Mouse (Mus musculus): ENCODE results near the gene 1700001J03Rik. TPM values are rescaled to one million over a fixed set of nuclear protein-coding genes. Genes with fewer than 3 reads are reported as not detected.
"Not testable (repeated sequence)": the region's sequence is repeated elsewhere in the genome, so short reads cannot be mapped to it uniquely, and the experiment has no call there.

1700001J03Rik gene
- total RNA-seq (2021) = under 1 TPM; 0.65 to 0.87 TPM
- long read RNA-seq, experiment 1 = 0 reads
- long read RNA-seq, experiment 2, partial matches to known transcripts = 0 of 1 reads
- long read RNA-seq, experiment 2, other reads (novel, unspliced or antisense) = 1 of 1 reads

DNA sequence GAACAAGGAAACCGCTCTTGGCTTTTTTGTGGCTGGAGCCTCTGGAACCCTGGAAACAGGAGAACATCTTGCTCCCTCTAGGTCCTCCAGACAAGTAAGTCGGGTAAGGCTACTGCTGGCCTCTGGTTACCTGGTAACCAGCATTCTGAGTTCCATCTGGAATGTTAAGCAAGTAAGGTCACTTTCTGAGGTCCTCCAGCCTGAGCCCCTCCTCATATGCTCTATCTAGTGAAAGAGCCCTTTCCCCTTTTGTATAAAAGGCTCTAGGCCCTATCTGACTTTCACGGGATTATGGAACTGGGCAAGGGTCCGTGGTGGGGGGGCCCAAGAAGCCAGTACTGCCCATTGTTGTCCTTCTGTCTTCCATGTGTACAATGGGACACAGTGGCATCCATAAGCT lies at the start of gene 1700001J03Rik:
Gene 1700001J03Rik (minus strand): TSS at position 101 of the 400 bp plus-strand sequence.
- not testable (repeated sequence) for DNase-seq

DNA sequence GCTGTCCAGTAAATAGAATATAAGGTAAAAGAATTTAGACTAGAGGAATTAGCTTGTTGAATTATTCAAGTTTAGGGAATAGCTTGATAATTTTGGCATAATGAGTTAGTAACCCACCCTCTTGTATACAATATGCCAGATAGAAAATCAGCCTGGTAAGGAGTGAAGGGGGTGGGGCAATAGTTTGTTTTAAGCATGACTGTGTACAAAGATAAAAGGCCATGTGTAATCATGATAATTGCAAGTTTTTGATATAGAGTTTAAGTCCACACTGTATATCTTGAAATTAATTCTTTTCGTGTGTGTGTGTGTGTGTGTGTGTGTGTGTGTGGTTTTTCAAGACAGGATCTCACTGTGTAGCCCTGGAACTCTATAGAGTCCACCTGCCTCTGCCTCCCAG lies 49.2 kb upstream of the 1700001J03Rik start:
- DNase-seq = no peak

- no peak for DNase-seq
Measured at GRCm38 (mm10) chr5:146232816-146233215, 47.7 kb upstream of the 1700001J03Rik start.

DNA sequence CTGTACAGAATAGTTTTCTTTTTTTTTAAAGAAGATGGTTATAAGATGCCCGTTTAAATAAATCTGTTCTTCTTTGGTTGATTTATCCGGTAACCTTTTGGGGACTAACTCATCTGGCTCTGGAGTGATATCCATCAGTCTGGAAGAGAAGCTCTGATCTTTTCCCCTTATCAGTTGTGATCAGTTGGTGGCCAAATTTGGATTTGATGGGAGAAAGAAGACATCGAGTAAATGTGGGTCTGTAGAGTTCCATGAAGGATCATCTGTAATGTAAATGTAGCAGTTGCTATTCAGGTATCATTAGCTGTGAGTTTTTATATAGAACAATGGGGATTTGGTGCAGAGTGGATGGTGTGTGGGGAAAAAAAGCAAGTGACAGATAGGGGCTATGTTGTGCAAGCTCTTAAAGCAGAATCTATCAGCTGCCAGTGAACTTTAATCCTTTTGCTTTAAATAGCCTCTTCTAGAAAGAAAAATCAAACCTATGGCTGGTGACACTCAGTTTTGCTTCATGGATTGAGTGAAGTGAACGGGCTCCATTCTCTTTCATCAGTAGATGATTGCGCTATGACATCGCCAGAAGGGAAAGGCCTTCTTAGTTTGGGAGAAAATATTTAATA lies 47.1 kb upstream of the 1700001J03Rik start:
- no peak for DNase-seq

DNA sequence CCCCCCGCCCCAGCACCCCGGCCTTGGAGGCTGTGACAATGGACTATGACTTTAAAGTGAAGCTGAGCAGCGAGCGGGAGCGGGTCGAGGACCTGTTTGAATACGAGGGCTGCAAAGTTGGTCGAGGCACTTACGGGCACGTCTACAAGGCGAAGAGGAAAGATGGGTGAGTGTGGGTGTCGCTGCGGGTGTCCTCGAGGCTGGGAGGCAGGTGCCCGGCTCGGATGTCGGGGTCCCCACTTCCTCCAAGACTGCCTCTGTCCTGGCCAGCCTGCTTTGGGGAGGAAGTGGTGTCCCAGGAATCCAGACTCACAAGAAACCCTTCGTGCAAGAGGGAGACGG lies 46.5 kb upstream of the 1700001J03Rik start:
- peak; percentile 14 for DNase-seq

- DNase-seq = peak; percentile 91
Measured at GRCm38 (mm10) chr5:146230864-146231654, 46.0 kb upstream of the 1700001J03Rik start, which contains the start of gene Cdk8. Gene Cdk8, plus strand, starts transcription at chr5:146231230.

DNA sequence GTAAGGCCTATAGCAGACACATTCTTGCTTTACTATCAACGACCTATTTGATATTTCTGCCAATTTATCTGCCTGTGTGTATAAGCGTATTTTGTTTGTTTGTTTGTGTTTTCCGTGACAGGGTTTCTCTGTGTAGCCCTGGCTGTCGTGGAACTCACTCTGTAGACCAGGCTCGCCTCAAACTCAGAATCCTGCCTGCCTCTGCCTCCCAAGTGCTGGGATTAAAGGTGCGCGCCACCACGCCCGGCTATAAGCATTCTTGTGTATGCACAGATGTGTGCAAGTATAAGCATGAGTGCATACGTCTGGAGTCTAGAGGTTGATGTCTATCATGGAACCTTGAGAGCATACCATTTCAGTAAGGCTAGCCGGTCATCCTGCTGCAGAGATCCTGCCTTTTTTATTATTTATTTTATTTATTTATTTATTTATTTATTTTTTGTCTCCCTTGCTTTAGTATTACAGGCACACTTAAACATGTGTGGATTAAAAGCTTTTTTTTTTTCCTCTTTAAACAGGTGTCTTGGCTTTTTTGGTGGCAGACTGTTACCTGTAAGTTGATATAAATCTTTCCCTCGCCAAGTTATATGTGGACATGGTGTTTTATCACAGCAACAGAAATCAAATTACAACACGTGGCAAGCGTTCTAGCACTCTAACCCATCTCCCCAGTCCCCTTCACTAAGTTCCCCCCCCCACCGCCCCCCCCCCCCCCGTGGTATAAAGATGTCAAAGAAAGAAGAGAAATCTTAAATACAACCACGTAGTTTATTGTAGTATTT lies 45.0 kb upstream of the 1700001J03Rik start:
- DNase-seq = no peak

GRCm38 (mm10) chr5:146227496-146227895 lies 42.4 kb upstream of the 1700001J03Rik start:
- DNase-seq = no peak

DNA sequence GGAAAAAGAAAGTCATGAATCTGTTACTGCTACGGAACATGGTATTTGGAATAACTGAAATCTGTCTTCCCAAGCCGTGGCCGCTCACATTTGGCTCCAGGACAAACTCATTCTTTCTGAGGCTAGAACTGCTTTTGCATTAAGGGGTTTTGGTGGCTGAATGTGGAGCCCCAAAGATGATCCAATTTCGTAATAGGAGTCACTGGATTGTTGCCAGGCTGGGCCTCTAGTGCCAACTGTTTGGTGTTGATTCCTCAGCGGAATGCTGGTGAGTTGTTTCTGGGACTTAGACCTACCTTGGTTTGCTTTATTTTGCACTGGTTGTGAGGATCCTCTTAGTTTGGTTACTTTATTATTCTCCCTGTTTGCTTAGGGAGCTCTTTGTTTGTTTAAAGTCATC lies 38.7 kb upstream of the 1700001J03Rik start:
- DNase-seq = peak; percentile 51

DNA sequence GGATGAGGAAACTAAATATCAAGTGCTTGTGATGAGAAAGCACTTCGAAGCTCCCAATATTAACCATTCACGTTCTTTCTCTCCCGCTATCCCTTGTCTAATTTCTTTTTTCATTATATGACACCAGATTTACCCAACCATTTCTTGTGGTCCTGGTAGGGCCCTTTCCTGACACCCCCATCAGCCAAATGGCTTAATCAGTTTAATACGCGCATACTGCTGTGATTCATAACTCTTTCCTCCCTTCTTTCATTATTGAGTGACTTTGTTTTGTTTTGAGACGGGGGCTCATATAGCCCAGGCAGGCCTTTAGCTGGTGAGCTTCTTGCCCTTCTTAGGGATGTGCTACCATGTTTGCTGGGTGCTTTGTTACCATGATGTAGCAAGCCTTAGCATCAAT lies 36.6 kb upstream of the 1700001J03Rik start:
- DNase-seq = no peak

- DNase-seq = peak; percentile 90
Measured at GRCm38 (mm10) chr5:146220879-146221714, 36.0 kb upstream of the 1700001J03Rik start, which contains the start of gene Rnf6. Gene Rnf6, minus strand, starts transcription at chr5:146221555.

GRCm38 (mm10) chr5:146220501-146220878 lies 35.4 kb upstream of the 1700001J03Rik start:
- DNase-seq = no peak

GRCm38 (mm10) chr5:146205537-146205936 lies 20.4 kb upstream of the 1700001J03Rik start:
- DNase-seq = no peak

DNA sequence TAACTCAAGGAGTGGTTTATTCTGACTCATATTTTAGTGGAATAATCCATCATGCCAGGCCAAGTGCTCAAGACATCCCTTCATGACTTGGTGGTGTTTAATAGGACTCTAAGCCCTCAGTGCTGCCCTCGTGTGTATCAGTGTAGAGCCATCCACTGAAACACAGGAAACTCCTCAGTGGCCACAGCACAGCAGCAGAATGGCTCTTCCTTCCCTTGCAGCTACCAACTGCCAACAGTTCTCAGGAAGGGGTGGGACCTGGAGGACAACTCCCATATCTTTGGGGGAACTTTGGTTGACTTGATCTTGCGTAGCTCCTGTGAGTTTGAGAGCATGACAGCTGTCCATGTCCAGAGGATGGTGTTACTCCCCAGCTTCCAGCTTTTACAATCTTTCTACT lies 18.8 kb upstream of the 1700001J03Rik start:
- DNase-seq = no peak

GRCm38 (mm10) chr5:146200580-146200979 lies 15.5 kb upstream of the 1700001J03Rik start:
- no peak for DNase-seq

DNA sequence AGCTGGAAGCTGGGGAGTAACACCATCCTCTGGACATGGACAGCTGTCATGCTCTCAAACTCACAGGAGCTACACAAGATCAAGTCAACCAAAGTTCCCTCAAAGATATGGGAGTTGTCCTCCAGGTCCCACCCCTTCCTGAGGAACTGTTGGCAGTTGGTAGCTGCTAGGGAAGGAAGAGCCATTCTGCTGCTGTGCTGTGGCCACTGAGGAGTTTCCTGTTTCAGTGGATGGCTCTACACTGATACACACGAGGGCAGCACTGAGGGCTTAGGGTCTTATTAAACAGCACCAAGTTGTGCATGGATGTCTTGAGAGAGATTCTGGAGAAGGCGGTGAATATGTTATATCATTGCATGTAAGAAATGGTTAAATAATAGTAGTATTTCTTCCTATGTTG lies 14.4 kb upstream of the 1700001J03Rik start:
- DNase-seq = no peak

DNA sequence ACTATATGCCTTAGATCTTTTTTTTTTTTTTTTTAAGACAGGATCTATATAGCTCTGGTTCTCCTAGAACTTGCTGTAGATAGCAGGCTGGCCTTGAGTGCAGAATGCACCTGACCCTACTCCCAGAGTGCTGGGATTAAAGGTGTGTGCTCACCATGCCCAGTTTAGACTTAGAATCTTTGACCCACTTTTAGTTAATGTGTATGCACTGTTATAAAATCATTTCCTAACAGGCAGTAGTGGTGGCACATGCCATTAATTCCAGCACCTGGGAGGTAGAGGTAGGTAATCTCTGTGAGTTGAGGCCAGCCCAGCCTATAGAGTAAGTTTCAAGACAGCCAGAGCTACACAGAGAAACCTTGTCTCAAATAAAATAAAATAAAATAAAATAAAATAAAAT lies 14.0 kb upstream of the 1700001J03Rik start:
- DNase-seq = no peak

DNA sequence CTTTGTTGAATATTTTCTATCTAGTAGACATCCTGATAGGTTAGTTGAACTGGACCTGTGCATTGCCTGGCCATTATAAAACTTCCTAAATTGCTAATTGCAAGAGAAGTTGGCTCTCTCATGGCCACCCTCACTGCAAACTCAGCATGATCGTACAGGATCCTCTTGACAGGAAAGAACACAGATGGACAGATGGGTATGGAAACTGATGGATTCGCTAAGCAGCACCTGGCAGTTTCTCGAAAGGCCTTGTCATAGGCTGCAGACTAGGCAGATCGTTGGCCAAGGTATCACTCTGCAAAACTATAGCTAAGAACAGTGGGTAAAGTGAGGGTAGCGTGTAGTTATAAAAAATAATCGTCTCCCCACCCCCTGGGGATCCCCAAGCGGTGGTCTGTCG lies 8.3 kb upstream of the 1700001J03Rik start:
- no peak for DNase-seq

- no peak for DNase-seq
Measured at GRCm38 (mm10) chr5:146190501-146191269, 5.6 kb upstream of the 1700001J03Rik start.

- DNase-seq = no peak
Measured at GRCm38 (mm10) chr5:146190093-146190492, 5.0 kb upstream of the 1700001J03Rik start.

GRCm38 (mm10) chr5:146188712-146189111 lies 3.6 kb upstream of the 1700001J03Rik start:
- DNase-seq = no peak
